Mouse (Mus musculus) Patski (cell line): Measurements from ENCODE around the gene Gas2. TPM values are rescaled to one million over a fixed set of nuclear protein-coding genes. Genes with fewer than 3 reads are reported as not detected.

ENCODE experiments used
- ATAC-seq: fragments of 100-300 bp; one replicate; pipeline ENCODE4 v1.8.0; 2021
- CTCF ChIA-PET: fragments of 350-600 bp; sonication (Branson Sonifier 250); formaldehyde crosslinking; loops from one replicate; lab custom pipeline; 2022; ENCODE audit warnings: inconsistent platforms; lab: Charles Lee
- POLR2A ChIA-PET: fragments of 350-600 bp; sonication (Branson Sonifier 250); formaldehyde crosslinking; loops from one replicate; lab custom pipeline; 2022; ENCODE audit warnings: antibody characterized with exemption, inconsistent platforms; lab: Charles Lee
- DNase-seq: peaks from one replicate; pipeline ENCODE4 v3.0.0-alpha.2; 2011; ENCODE audit warnings: low read depth, low spot score
- H3K27me3 ChIP-seq: fragments of 371-371 bp; one replicate; pipeline ENCODE4 v1.5.1; 2021
- CTCF ChIP-seq: fragments of 100-300 bp; IDR thresholded peaks from one replicate; pipeline ENCODE4 v1.5.1; 2021
- in situ Hi-C: fragments of 300-500 bp; cut with MboI; formaldehyde crosslinking; loops from 3 replicates; pipeline ENCODE4 v1.11.1; 2018; ENCODE audit warnings: low pct_unique_long_range_greater_than_20kb, mixed read lengths
- polyA plus RNA-seq: library from polyadenylated mRNA; unstranded; gene quantifications from one replicate; pipeline ENCODE4 v1.2.3, GENCODE M21; 2021

The Gas2 gene
- polyA plus RNA-seq, 1 experiment from 2014 or later = 2.8 TPM

GRCm38 (mm10) chr7:51913292-51914050 lies 51.7 kb downstream of the Gas2 start:
- TF ChIP-seq CTCF = no peak
- DNase-seq = peak; percentile 35
- ChIA-PET CTCF (interaction anchor here (1.0 kb wide), 1 partner anchor 21 kb away, joined by 5 read pairs; no protein-coding TSS in a partner anchor), POLR2A (no interaction called here)
- H3K27me3 ChIP-seq = no peaks in the 10 kb centered on the region
- in situ Hi-C loops = no loop called here
- peak; percentile 96 for ATAC-seq

- ChIA-PET CTCF (no interaction called here), POLR2A (no interaction called here)
- ATAC-seq (no peak), DNase-seq (no peak)
- in situ Hi-C loops = no loop called here
- TF ChIP-seq CTCF = no peak
- H3K27me3 ChIP-seq = no peaks in the 10 kb centered on the region
These were observed 52.3 kb downstream of the Gas2 start for GRCm38 (mm10) chr7:51914132-51914531.

- in situ Hi-C loops = no loop called here
- TF ChIP-seq CTCF = no peak
- ChIA-PET CTCF (no interaction called here), POLR2A (no interaction called here)
- ATAC-seq (no peak), DNase-seq (no peak)
- no peaks in the 10 kb centered on the region for H3K27me3 ChIP-seq
These were observed 67.1 kb downstream of the Gas2 start for GRCm38 (mm10) chr7:51928761-51929519.

GRCm38 (mm10) chr7:51931217-51931616 lies 69.4 kb downstream of the Gas2 start:
- ChIA-PET POLR2A (no interaction called here), CTCF (interaction anchor here (1.0 to 1.3 kb wide), 2 partner anchors 9 to 12 kb away, joined by 3 to 4 read pairs; no protein-coding TSS in a partner anchor)
- DNase-seq (no peak), ATAC-seq (no peak)
- TF ChIP-seq CTCF = no peak
- H3K27me3 ChIP-seq = no peaks in the 10 kb centered on the region
- in situ Hi-C loops = no loop called here

- no peak for TF ChIP-seq CTCF
- no peak for DNase-seq
- POLR2A ChIA-PET = no interaction called here
- in situ Hi-C loops = no loop called here
- H3K27me3 ChIP-seq = no peaks in the 10 kb centered on the region
- no peak for ATAC-seq
- CTCF ChIA-PET = no interaction called here
These were observed 75.5 kb downstream of the Gas2 start for GRCm38 (mm10) chr7:51937337-51937736.

GRCm38 (mm10) chr7:51940461-51940860 lies 78.6 kb downstream of the Gas2 start:
- no peaks in the 10 kb centered on the region for H3K27me3 ChIP-seq
- no peak for DNase-seq
- CTCF ChIA-PET = interaction anchor here (1.1 kb wide), 2 partner anchors 8 to 24 kb away, joined by 3 read pairs; no protein-coding TSS in a partner anchor
- in situ Hi-C loops = no loop called here
- POLR2A ChIA-PET = no interaction called here
- no peak for TF ChIP-seq CTCF
- ATAC-seq = no peak

GRCm38 (mm10) chr7:51955424-51956041 lies 93.7 kb downstream of the Gas2 start:
- no peak for ATAC-seq
- DNase-seq = peak; percentile 28
- POLR2A ChIA-PET = no interaction called here
- CTCF ChIA-PET = no interaction called here
- in situ Hi-C loops = no loop called here
- H3K27me3 ChIP-seq = no peaks in the 10 kb centered on the region
- no peak for TF ChIP-seq CTCF

GRCm38 (mm10) chr7:51957766-51958165 lies 96.0 kb downstream of the Gas2 start:
- in situ Hi-C loops = no loop called here
- H3K27me3 ChIP-seq = no peaks in the 10 kb centered on the region
- no peak for DNase-seq
- ChIA-PET CTCF (no interaction called here), POLR2A (no interaction called here)
- no peak for ATAC-seq
- TF ChIP-seq CTCF = no peak

GRCm38 (mm10) chr7:51960698-51961374 lies 99.0 kb downstream of the Gas2 start:
- CTCF ChIA-PET = no interaction called here

More at GRCm38 (mm10) chr7:51960698-51961374, 99.0 kb downstream of the Gas2 start:
- in situ Hi-C loops = loop anchor here (10.0 kb wide), 2 partner anchors 106 to 136 kb away; no protein-coding TSS in a partner anchor
- POLR2A ChIA-PET = no interaction called here
- no peak for DNase-seq
- no peak for ATAC-seq
- TF ChIP-seq CTCF = no peak
- H3K27me3 ChIP-seq = no peaks in the 10 kb centered on the region
